Mouse (Mus musculus): ENCODE data around the gene Wnt9a.

Wnt9a gene

GRCm38 (mm10) chr11:59302700-59303569 lies 3.8 kb upstream of the Wnt9a start:
- DNase-seq (ENCODE audit: extremely low read depth, low read depth, low spot score) = no peak

- no peak for DNase-seq (ENCODE audit: extremely low read depth, low read depth, low spot score)
These were observed 1.5 kb upstream of the Wnt9a start for GRCm38 (mm10) chr11:59305008-59305820.

- DNase-seq (ENCODE audit: extremely low read depth, low read depth, low spot score) = no peak
These were observed 910 bp upstream of the Wnt9a start for GRCm38 (mm10) chr11:59305821-59306215.

- DNase-seq (ENCODE audit: extremely low read depth, low read depth, low spot score) = no peak
These were observed 865 bp downstream of the Wnt9a start for GRCm38 (mm10) chr11:59307422-59308163.

GRCm38 (mm10) chr11:59308164-59308542 lies 1.4 kb downstream of the Wnt9a start:
- DNase-seq (ENCODE audit: extremely low read depth, low read depth, low spot score) = no peak

- DNase-seq (ENCODE audit: extremely low read depth, low read depth, low spot score) = no peak
These were observed 1.9 kb downstream of the Wnt9a start for GRCm38 (mm10) chr11:59308625-59309024.

- no peak for DNase-seq (ENCODE audit: extremely low read depth, low read depth, low spot score)
These were observed 2.5 kb downstream of the Wnt9a start for GRCm38 (mm10) chr11:59309106-59309805.

GRCm38 (mm10) chr11:59309976-59310375 lies 3.2 kb downstream of the Wnt9a start:
- no peak for DNase-seq (ENCODE audit: extremely low read depth, low read depth, low spot score)

GRCm38 (mm10) chr11:59312060-59312459 lies 5.3 kb downstream of the Wnt9a start:
- no peak for DNase-seq (ENCODE audit: extremely low read depth, low read depth, low spot score)

GRCm38 (mm10) chr11:59312501-59312900 lies 5.8 kb downstream of the Wnt9a start:
- no peak for DNase-seq (ENCODE audit: extremely low read depth, low read depth, low spot score)

- no peak for DNase-seq (ENCODE audit: extremely low read depth, low read depth, low spot score)
These were observed 6.5 kb downstream of the Wnt9a start for GRCm38 (mm10) chr11:59313029-59313811.

GRCm38 (mm10) chr11:59313944-59314343 lies 7.2 kb downstream of the Wnt9a start:
- DNase-seq (ENCODE audit: extremely low read depth, low read depth, low spot score) = no peak

- no peak for DNase-seq (ENCODE audit: extremely low read depth, low read depth, low spot score)
These were observed 9.8 kb downstream of the Wnt9a start for GRCm38 (mm10) chr11:59316517-59316916.

- no peak for DNase-seq (ENCODE audit: extremely low read depth, low read depth, low spot score)
These were observed 16.3 kb downstream of the Wnt9a start for GRCm38 (mm10) chr11:59322988-59323387.

GRCm38 (mm10) chr11:59324777-59325176 lies 18.0 kb downstream of the Wnt9a start:
- no peak for DNase-seq (ENCODE audit: extremely low read depth, low read depth, low spot score)

GRCm38 (mm10) chr11:59327625-59328024 lies 20.9 kb downstream of the Wnt9a start:
- no peak for DNase-seq (ENCODE audit: extremely low read depth, low read depth, low spot score)

GRCm38 (mm10) chr11:59329616-59330015 lies 22.9 kb downstream of the Wnt9a start:
- DNase-seq (ENCODE audit: extremely low read depth, low read depth, low spot score) = no peak

GRCm38 (mm10) chr11:59330560-59330959 lies 23.8 kb downstream of the Wnt9a start:
- no peak for DNase-seq (ENCODE audit: extremely low read depth, low read depth, low spot score)

GRCm38 (mm10) chr11:59331167-59331869 lies 24.6 kb downstream of the Wnt9a start:
- no peak for DNase-seq (ENCODE audit: extremely low read depth, low read depth, low spot score)

Data from fat pad, adult 2 months (tissue).